Mouse (Mus musculus) kidney, embryonic 15.5 days (tissue): ENCODE data around the gene Ereg. TPM values are rescaled to one million over a fixed set of nuclear protein-coding genes. Genes with fewer than 3 reads are reported as not detected.

Experiments used
- ATAC-seq: fragments of 200-750 bp; cut with Nextera tagmentation; replicated peaks from 2 replicates; pipeline ENCODE4 v1.8.0; 2017; ENCODE audit warnings: moderate TSS enrichment; ENCODE audit not compliant: low FRiP score
- H3K27ac ChIP-seq: fragments of 300-500 bp; sonication (generic); 2 replicates; pipeline ENCODE4 v1.5.1; 2015; ENCODE audit warnings: mild to moderate bottlenecking, inconsistent platforms
- H3K27me3 ChIP-seq: fragments of 300-500 bp; sonication (generic); 2 replicates; pipeline ENCODE4 v1.6.1; 2015; ENCODE audit warnings: inconsistent platforms
- H3K36me3 ChIP-seq: fragments of 300-500 bp; sonication (generic); 2 replicates; pipeline ENCODE4 v1.6.1; 2015; ENCODE audit warnings: inconsistent platforms
- H3K4me1 ChIP-seq: fragments of 300-500 bp; sonication (generic); 2 replicates; pipeline ENCODE4 v1.6.1; 2015; ENCODE audit warnings: inconsistent platforms
- H3K4me2 ChIP-seq: fragments of 300-500 bp; sonication (generic); 2 replicates; pipeline ENCODE4 v1.6.1; 2015; ENCODE audit warnings: moderate library complexity, mild to moderate bottlenecking, inconsistent platforms
- H3K4me3 ChIP-seq: fragments of 300-500 bp; sonication (generic); replicated peaks from 2 replicates; pipeline ENCODE4 v1.5.1; 2015; ENCODE audit warnings: mild to moderate bottlenecking, inconsistent platforms
- H3K9ac ChIP-seq: fragments of 300-500 bp; sonication (generic); 2 replicates; pipeline ENCODE4 v1.6.1; 2015; ENCODE audit warnings: mild to moderate bottlenecking, inconsistent platforms
- H3K9me3 ChIP-seq: fragments of 300-500 bp; sonication (generic); replicated peaks from 2 replicates; pipeline ENCODE4 v1.6.1; 2016; ENCODE audit warnings: inconsistent platforms
- WGBS: fragments of 180-500 bp; shearing (Covaris S2); methylation state at CpG from one replicate; pipeline ENCODE4 v1.1.7; 2015; ENCODE audit warnings: mixed read lengths; 5-methylcytosine and 5-hydroxymethylcytosine counted together
- polyA plus RNA-seq: library from polyadenylated mRNA; unstranded; fragments of >200 nt; fragmentation: Nextera tagmentation; extraction: Ambion mirVana; gene quantifications from 2 replicates; pipeline ENCODE4 v1.2.1, GENCODE M21; 2015

Gene Ereg
- polyA plus RNA-seq, 1 experiment from 2014 or later, result not detected

- peak overlapping the region; percentile 59 for H3K4me2 ChIP-seq
- H3K4me3 ChIP-seq, result peak overlapping the region; percentile 32
- H3K27me3 ChIP-seq, result peaks cover 36% of the 10 kb centered on the region
- 39% methylated on average over 8 of the region's 8 CpGs for WGBS
- no peaks in the 10 kb centered on the region for H3K36me3 ChIP-seq
- peaks cover 7% of the 10 kb centered on the region; the same call in 1 of the 2 replicates for H3K4me1 ChIP-seq
- no peak for ATAC-seq
- no peaks in the 10 kb centered on the region for H3K9me3 ChIP-seq
- no peak overlapping the region for H3K9ac ChIP-seq
- H3K27ac ChIP-seq, result no peak overlapping the region
Observed at GRCm38 (mm10) chr5:91074026-91074425, 396 bp upstream of the Ereg start.

DNA sequence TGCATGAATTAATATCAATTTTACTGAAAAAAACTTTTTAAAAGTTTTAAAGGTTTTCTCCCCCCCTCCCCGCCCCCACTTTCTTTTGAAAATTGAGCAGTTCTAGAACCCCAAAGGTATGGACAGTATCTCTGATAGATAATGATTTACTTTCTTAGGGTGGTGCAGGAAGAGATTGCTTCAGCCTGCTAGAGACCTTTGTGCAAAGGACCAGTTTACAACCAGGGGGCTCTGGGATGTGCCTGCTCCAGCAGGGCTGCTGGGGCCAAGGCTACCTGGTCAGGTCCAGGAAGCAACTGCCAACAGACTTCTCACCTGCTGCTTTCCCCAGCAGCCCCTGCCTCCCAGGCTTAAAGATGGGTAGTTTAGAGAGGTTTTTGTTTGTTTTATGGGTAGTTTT is 599 bp downstream of the Ereg start:
- WGBS, result 59% methylated on average over 1 of the region's 1 CpGs
- Histone ChIP-seq H3K4me2 (peak overlapping the region; percentile 59), H3K36me3 (no peaks in the 10 kb centered on the region), H3K27me3 (peaks cover 36% of the 10 kb centered on the region), H3K9ac (no peak overlapping the region), H3K27ac (no peak overlapping the region), H3K4me1 (peaks cover 7% of the 10 kb centered on the region; the same call in 1 of the 2 replicates), H3K4me3 (no peak overlapping the region), H3K9me3 (no peaks in the 10 kb centered on the region)
- no peak for ATAC-seq

DNA sequence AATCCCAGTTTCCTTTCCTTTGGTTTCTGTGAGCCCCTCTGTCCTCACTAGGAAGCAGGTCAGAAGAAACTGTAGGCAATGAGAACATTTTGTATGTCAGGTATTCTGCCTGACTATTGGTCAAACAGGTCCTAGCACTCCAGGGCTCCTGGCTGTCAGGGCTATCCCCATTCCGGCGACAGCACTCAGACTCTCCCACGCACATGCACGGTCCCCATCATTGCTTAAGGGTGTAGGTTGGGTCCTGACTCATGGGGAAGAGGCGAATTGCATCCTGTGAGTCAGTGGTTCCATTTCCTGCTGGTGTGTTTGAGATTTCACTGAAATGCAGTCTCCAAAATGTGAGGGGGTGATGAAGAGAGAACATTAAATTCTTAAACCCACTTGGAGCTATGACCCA is 8.6 kb downstream of the Ereg start:
- no peaks in the 10 kb centered on the region for H3K9me3 ChIP-seq
- WGBS, result 72% methylated on average over 5 of the region's 5 CpGs
- H3K27ac ChIP-seq, result no peak overlapping the region
- H3K9ac ChIP-seq, result no peak overlapping the region
- no peak overlapping the region for H3K4me3 ChIP-seq
- no peak overlapping the region for H3K4me2 ChIP-seq
- ATAC-seq, result no peak
- H3K36me3 ChIP-seq, result no peaks in the 10 kb centered on the region
- H3K27me3 ChIP-seq, result no peaks in the 10 kb centered on the region
- no peaks in the 10 kb centered on the region for H3K4me1 ChIP-seq

DNA sequence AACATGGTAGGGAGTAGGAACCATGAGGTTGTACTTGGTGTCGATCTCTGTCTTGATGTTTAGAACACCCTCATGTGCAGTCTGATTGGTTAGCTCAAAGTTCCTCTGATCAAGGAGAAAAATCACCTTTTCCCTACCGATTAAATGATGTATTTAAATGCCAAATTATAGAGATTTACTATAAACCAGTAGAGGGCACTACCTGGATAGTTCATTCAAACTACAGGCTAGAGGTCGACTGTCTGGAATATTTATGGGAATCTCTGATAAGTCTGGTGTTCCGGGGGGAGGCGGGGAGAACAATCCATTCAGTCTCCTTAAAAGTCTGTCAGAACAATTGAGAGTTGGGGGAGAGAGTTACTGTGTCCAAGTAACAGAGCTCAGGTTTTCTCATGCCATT is 10.9 kb downstream of the Ereg start:
- ATAC-seq, result no peak
- Histone ChIP-seq H3K4me3 (no peak overlapping the region), H3K4me2 (no peak overlapping the region), H3K27ac (no peak overlapping the region), H3K27me3 (no peaks in the 10 kb centered on the region), H3K4me1 (no peaks in the 10 kb centered on the region), H3K36me3 (no peaks in the 10 kb centered on the region), H3K9ac (no peak overlapping the region), H3K9me3 (no peaks in the 10 kb centered on the region)
- 69% methylated on average over 5 of the region's 5 CpGs for WGBS

DNA sequence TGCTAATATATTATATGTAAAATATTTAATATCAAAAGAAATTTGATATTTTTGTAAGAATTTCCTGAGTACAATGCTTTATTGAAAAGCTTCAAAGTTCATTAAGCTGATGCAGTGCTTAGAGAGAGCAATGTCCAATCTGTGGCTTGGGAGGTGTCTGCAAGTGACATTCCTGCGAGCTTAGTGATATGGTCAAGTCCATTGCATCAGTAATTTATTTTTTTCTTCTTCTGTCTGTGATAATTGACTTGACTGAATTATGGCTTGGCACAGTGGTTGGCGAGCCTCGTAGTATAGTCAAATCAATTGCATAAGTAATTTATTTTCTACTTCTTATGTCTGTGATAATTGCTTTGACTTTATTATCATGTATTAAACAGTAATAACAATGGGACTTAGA is 15.9 kb downstream of the Ereg start:
- 84% methylated on average over 3 of the region's 3 CpGs for WGBS
- Histone ChIP-seq H3K9ac (no peak overlapping the region), H3K27me3 (no peaks in the 10 kb centered on the region), H3K4me3 (no peak overlapping the region), H3K36me3 (no peaks in the 10 kb centered on the region), H3K4me1 (no peaks in the 10 kb centered on the region), H3K4me2 (no peak overlapping the region), H3K27ac (no peak overlapping the region), H3K9me3 (no peaks in the 10 kb centered on the region)
- ATAC-seq, result no peak

- Histone ChIP-seq H3K4me3 (no peak overlapping the region), H3K27ac (no peak overlapping the region), H3K4me1 (no peaks in the 10 kb centered on the region), H3K9ac (no peak overlapping the region), H3K4me2 (no peak overlapping the region), H3K9me3 (no peaks in the 10 kb centered on the region), H3K27me3 (no peaks in the 10 kb centered on the region), H3K36me3 (no peaks in the 10 kb centered on the region)
- ATAC-seq, result no peak
- WGBS, result 85% methylated on average over 10 of the region's 10 CpGs
Observed at GRCm38 (mm10) chr5:91097911-91098614, 23.6 kb downstream of the Ereg start.

DNA sequence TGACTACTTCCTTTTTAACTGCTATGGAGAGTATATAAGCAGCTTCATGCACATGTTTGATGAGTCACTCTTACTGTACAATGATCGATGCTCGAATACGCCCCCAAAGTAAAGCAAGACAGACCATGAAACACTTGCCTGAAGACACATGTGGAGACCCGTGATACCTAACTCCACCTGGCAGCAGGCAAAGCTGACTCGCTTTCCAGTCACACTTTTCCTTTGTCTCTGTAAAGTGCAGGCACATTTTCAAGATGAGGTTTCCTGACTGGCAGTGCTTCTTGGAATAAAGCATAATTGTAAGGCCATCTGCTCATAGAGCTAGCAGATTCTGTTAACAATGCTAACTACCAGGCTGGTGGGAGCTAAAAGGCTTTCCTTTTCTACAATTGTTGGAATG is 27.3 kb downstream of the Ereg start:
- H3K27ac ChIP-seq, result no peak overlapping the region
- no peaks in the 10 kb centered on the region for H3K9me3 ChIP-seq
- no peak overlapping the region for H3K4me3 ChIP-seq
- 94% methylated on average over 5 of the region's 5 CpGs for WGBS
- H3K9ac ChIP-seq, result no peak overlapping the region
- H3K36me3 ChIP-seq, result no peaks in the 10 kb centered on the region
- no peaks in the 10 kb centered on the region for H3K4me1 ChIP-seq
- H3K27me3 ChIP-seq, result no peaks in the 10 kb centered on the region
- ATAC-seq, result no peak
- H3K4me2 ChIP-seq, result no peak overlapping the region

DNA sequence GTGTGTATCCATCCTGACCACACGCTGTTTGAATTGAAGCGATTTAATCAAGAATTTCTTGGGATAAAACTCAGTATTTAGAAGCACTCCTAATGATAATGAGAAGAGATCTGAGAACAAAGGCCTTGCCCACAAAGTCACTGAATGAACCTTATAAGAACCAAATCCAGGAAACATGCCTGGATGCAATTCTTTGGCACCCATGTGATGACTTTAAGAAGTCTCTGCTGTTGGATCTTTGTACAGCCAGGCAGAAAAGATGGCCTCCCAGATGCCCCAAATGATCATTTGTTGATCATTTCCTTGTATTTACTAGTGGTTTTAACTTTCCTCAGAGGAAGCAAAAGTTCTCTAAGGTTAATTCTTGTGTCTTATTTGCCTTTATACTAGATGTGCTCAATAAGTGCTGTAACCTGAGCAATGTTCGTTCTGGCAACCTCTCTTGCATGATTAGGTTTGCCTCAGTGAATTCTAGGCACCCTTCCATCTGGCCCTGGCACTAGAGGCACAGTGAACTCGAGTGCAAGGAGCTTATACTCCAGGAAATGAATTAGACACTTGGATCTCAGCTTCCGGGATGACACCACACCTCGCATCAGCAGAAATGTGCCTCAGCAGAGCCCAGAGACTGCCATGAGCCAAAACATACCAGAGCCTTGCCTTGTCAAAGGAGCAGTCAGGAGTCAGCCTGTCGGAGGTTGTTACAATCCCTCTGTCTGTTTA is 29.7 kb downstream of the Ereg start:
- H3K27ac ChIP-seq, result no peak overlapping the region
- ATAC-seq, result no peak
- no peak overlapping the region for H3K4me3 ChIP-seq
- WGBS, result 74% methylated on average over 7 of the region's 7 CpGs
- H3K9ac ChIP-seq, result no peak overlapping the region
- no peaks in the 10 kb centered on the region for H3K9me3 ChIP-seq
- H3K4me2 ChIP-seq, result no peak overlapping the region
- H3K36me3 ChIP-seq, result no peaks in the 10 kb centered on the region
- H3K27me3 ChIP-seq, result no peaks in the 10 kb centered on the region
- H3K4me1 ChIP-seq, result no peaks in the 10 kb centered on the region

- H3K9ac ChIP-seq, result no peak overlapping the region
- no peak for ATAC-seq
- no peaks in the 10 kb centered on the region for H3K36me3 ChIP-seq
- WGBS, result 71% methylated on average over 5 of the region's 5 CpGs
- no peaks in the 10 kb centered on the region for H3K27me3 ChIP-seq
- no peak overlapping the region for H3K4me3 ChIP-seq
- H3K4me1 ChIP-seq, result no peaks in the 10 kb centered on the region
- no peak overlapping the region for H3K4me2 ChIP-seq
- H3K9me3 ChIP-seq, result no peaks in the 10 kb centered on the region
- H3K27ac ChIP-seq, result no peak overlapping the region
Observed at GRCm38 (mm10) chr5:91106248-91106647, 31.8 kb downstream of the Ereg start.

- Histone ChIP-seq H3K27ac (no peak overlapping the region), H3K9ac (no peak overlapping the region), H3K4me2 (no peak overlapping the region), H3K4me3 (no peak overlapping the region), H3K27me3 (no peaks in the 10 kb centered on the region), H3K36me3 (no peaks in the 10 kb centered on the region), H3K4me1 (no peaks in the 10 kb centered on the region), H3K9me3 (no peaks in the 10 kb centered on the region)
- 79% methylated on average over 6 of the region's 6 CpGs for WGBS
- ATAC-seq, result no peak
Observed at GRCm38 (mm10) chr5:91110023-91110670, 35.7 kb downstream of the Ereg start.

GRCm38 (mm10) chr5:91111019-91111418 is 36.6 kb downstream of the Ereg start:
- Histone ChIP-seq H3K4me3 (no peak overlapping the region), H3K4me2 (no peak overlapping the region), H3K27me3 (no peaks in the 10 kb centered on the region), H3K36me3 (no peaks in the 10 kb centered on the region), H3K9ac (no peak overlapping the region), H3K4me1 (no peaks in the 10 kb centered on the region), H3K9me3 (no peaks in the 10 kb centered on the region), H3K27ac (no peak overlapping the region)
- 88% methylated on average over 8 of the region's 8 CpGs for WGBS
- no peak for ATAC-seq

- H3K27ac ChIP-seq, result no peak overlapping the region
- no peak overlapping the region for H3K9ac ChIP-seq
- no peak overlapping the region for H3K4me2 ChIP-seq
- no peaks in the 10 kb centered on the region for H3K4me1 ChIP-seq
- H3K9me3 ChIP-seq, result no peaks in the 10 kb centered on the region
- H3K27me3 ChIP-seq, result no peaks in the 10 kb centered on the region
- ATAC-seq, result no peak
- H3K36me3 ChIP-seq, result no peaks in the 10 kb centered on the region
- WGBS, result 86% methylated on average over 2 of the region's 2 CpGs
- H3K4me3 ChIP-seq, result no peak overlapping the region
Observed at GRCm38 (mm10) chr5:91113967-91114366, 39.5 kb downstream of the Ereg start.
